Mouse (Mus musculus) forebrain, embryonic 13.5 days (tissue): Measurements from ENCODE around the gene Map6. TPM values are rescaled to one million over a fixed set of nuclear protein-coding genes. Genes with fewer than 3 reads are reported as not detected.
"Not testable (repeated sequence)": the region's sequence is repeated elsewhere in the genome, so short reads cannot be mapped to it uniquely, and the experiment has no call there.

ENCODE experiments used
- ATAC-seq: fragments of 200-750 bp; cut with Nextera tagmentation; 2 replicates; pipeline ENCODE4 v1.8.0; 2017
- H3K27ac ChIP-seq: fragments of 300-500 bp; sonication (generic); 2 replicates; pipeline ENCODE4 v1.5.1; 2015; ENCODE audit warnings: inconsistent platforms, mild to moderate bottlenecking, moderate library complexity
- H3K27me3 ChIP-seq: fragments of 300-500 bp; sonication (generic); 2 replicates; pipeline ENCODE4 v1.6.1; 2015; ENCODE audit warnings: mild to moderate bottlenecking, inconsistent platforms
- H3K36me3 ChIP-seq: fragments of 300-500 bp; sonication (generic); 2 replicates; pipeline ENCODE4 v1.6.1; 2015; ENCODE audit warnings: mild to moderate bottlenecking, inconsistent platforms; ENCODE audit not compliant: poor library complexity, severe bottlenecking
- H3K4me1 ChIP-seq: fragments of 300-500 bp; sonication (generic); 2 replicates; pipeline ENCODE4 v1.6.1; 2015; ENCODE audit warnings: inconsistent platforms
- H3K4me2 ChIP-seq: fragments of 300-500 bp; sonication (generic); 2 replicates; pipeline ENCODE4 v1.6.1; 2015; ENCODE audit warnings: inconsistent platforms, mild to moderate bottlenecking, moderate library complexity
- H3K4me3 ChIP-seq: fragments of 300-500 bp; sonication (generic); 2 replicates; pipeline ENCODE4 v1.5.1; 2015; ENCODE audit warnings: mild to moderate bottlenecking, inconsistent platforms
- H3K9ac ChIP-seq: fragments of 300-500 bp; sonication (generic); 2 replicates; pipeline ENCODE4 v1.6.1; 2015; ENCODE audit warnings: mild to moderate bottlenecking, inconsistent platforms
- H3K9me3 ChIP-seq: fragments of 300-500 bp; sonication (generic); replicated peaks from 2 replicates; pipeline ENCODE4 v1.6.1; 2016; ENCODE audit warnings: inconsistent platforms
- WGBS: fragments of 180-500 bp; shearing (Covaris S2); methylation state at CpG from one replicate; pipeline ENCODE4 v1.1.7; 2015; 5-methylcytosine and 5-hydroxymethylcytosine counted together
- polyA plus RNA-seq: library from polyadenylated mRNA; unstranded; fragments of >200 nt; fragmentation: Nextera tagmentation; extraction: Ambion mirVana; gene quantifications from 2 replicates; pipeline ENCODE4 v1.2.1, GENCODE M21; 2015

Map6 gene
- polyA plus RNA-seq, 1 experiment from 2014 or later = 46.9 TPM

DNA sequence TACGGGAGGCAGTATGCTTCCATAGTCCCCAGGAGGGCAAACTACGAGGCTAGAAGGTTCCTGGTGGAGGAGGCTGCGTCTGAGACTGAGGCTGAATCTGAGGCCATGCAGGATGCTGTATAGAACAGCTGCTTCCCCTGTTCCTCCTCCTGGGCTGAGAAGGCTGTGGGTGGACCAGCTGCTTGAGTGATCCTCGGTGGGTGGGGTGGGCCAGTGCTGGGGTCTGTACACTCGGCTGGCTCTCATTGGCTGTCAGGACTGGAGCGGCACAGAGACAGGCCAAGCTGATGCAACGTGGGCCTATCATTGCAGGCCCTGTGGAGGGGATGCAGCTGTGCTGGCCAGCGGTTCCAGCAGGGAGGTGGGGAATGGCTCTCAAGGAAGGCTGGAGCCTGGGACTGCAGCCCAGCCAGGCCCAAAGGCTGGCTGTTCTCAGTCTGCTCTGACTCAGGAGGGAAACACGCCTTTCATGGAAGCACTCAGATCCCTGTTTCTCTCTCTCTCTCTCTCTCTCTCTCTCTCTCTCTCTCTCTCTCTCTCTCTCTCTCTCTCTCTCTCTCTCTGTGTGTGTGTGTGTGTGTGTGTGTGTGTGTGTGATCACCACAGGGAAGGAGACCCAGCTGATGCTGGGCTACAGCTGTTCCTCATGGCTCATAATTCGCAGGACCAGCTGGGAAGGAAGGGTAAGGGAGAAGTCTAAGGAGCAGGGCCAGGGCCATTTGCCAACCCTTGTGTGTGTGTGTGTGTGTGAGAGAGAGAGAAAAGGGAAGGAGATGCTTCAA, 93.0 kb downstream of the Map6 start:
- peak; percentile 96 for ATAC-seq
- Histone ChIP-seq H3K4me3 (no peak overlapping the region), H3K9ac (peak overlapping the region; percentile 47), H3K4me1 (peaks cover 50% of the 10 kb centered on the region), H3K4me2 (peak overlapping the region; percentile 17; the same call in 1 of the 2 replicates), H3K9me3 (no peaks in the 10 kb centered on the region), H3K27ac (peak overlapping the region; percentile 95), H3K27me3 (no peaks in the 10 kb centered on the region), H3K36me3 (no peaks in the 10 kb centered on the region)
- WGBS = 10% methylated on average over 10 of the region's 10 CpGs

DNA sequence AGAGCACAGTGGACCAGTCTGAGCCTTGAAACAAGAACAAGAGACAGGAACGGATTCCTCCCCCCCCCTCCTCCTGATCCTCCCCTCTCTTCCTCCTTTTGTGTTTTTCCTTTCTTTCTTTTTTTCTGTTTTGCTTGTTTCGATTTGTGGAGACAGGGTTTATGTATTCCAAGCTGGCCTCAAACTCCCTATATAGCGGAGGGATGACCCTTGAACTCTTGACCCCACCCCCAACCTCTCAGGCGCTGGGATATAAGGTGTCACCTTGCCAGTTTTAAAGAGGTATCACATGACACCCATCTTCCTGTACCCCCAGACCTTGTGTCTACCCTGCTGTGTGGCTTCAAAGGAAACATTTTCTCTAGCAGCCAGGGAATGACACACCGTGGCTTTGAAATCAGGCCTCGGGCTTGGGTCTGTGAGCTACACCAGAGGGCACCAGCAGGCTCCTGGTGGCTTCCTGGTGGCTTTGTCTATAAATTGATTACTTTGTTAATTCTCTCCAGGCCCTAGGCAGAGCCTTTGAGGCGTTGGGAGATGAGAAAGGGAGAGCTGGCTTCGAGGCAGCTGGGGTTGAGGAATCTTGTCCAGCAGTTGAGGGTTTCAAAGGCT, 93.7 kb downstream of the Map6 start:
- H3K9ac ChIP-seq = peak overlapping the region; percentile 34; the same call in 1 of the 2 replicates
- H3K9me3 ChIP-seq = no peaks in the 10 kb centered on the region
- peak overlapping the region; percentile 95 for H3K27ac ChIP-seq
- WGBS = 26% methylated on average over 8 of the region's 8 CpGs
- 0 out of 2 replicates have a peak overlapping the region, but pooled peaks have one; percentile 17 for H3K4me2 ChIP-seq
- peaks cover 43% of the 10 kb centered on the region for H3K4me1 ChIP-seq
- H3K36me3 ChIP-seq = no peaks in the 10 kb centered on the region
- H3K4me3 ChIP-seq = no peak overlapping the region
- H3K27me3 ChIP-seq = no peaks in the 10 kb centered on the region
- ATAC-seq = no peak

- no peak for ATAC-seq
- H3K27ac ChIP-seq = no peak overlapping the region
- no peak overlapping the region for H3K4me3 ChIP-seq
- WGBS = 87% methylated on average over 2 of the region's 2 CpGs
- no peak overlapping the region for H3K4me2 ChIP-seq
- H3K27me3 ChIP-seq = no peaks in the 10 kb centered on the region
- H3K9ac ChIP-seq = no peak overlapping the region
- H3K4me1 ChIP-seq = peaks cover 31% of the 10 kb centered on the region
- H3K9me3 ChIP-seq = no peaks in the 10 kb centered on the region
- no peaks in the 10 kb centered on the region for H3K36me3 ChIP-seq
Measured at GRCm38 (mm10) chr7:99362137-99362536, 94.9 kb downstream of the Map6 start.

DNA sequence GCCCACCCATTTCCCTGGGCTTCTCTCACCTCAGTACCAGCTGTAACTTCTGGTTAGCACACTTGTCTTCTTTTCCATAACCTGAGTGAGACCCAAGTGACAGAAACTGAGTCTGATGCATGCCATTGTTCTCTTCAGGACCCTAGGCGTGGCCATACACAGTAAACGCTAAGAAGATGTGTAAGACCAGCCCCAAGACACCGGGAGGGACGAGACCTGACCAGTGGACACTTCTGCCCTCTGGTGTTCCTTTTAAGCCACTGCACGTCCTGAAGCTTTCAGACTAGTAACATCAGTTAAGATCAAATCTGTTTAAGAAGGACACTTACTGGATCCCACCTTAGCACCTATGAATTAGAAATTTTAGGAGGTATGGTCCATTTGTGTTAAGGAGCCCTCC, 97.8 kb downstream of the Map6 start:
- H3K27ac ChIP-seq = no peak overlapping the region
- 0 out of 2 replicates have a peak overlapping the region, but pooled peaks have one; percentile 4 for H3K4me2 ChIP-seq
- no peak overlapping the region for H3K4me3 ChIP-seq
- WGBS = 0% methylated on average over 5 of the region's 5 CpGs
- peak; percentile 44 for ATAC-seq
- no peaks in the 10 kb centered on the region for H3K9me3 ChIP-seq
- H3K27me3 ChIP-seq = no peaks in the 10 kb centered on the region
- H3K4me1 ChIP-seq = peaks cover 20% of the 10 kb centered on the region
- no peak overlapping the region for H3K9ac ChIP-seq
- no peaks in the 10 kb centered on the region for H3K36me3 ChIP-seq

DNA sequence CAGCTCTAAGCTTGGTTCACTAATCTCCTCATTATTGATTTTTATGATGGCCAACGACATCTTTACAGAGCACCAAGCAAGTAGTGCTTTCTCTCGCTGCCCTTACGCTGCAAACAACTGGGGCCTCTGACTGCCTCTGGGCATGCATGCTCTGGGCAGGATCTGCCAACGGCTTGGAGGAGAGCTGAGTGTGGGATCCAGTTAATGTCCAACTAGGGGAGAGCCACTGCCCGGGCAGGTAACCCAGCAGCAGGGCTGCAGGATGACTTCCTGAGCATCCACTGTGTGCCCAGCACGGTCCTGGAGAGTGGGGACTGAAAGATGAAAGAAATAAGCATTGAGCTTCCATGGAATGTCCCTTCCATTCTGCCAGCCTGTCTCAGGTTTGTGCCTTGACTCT, 99.5 kb downstream of the Map6 start:
- ATAC-seq = no peak
- H3K9me3 ChIP-seq = no peaks in the 10 kb centered on the region
- H3K4me2 ChIP-seq = no peak overlapping the region
- no peaks in the 10 kb centered on the region for H3K36me3 ChIP-seq
- no peaks in the 10 kb centered on the region for H3K27me3 ChIP-seq
- 82% methylated on average over 6 of the region's 6 CpGs for WGBS
- H3K4me3 ChIP-seq = no peak overlapping the region
- H3K9ac ChIP-seq = no peak overlapping the region; the same call in 1 of the 2 replicates
- peaks cover 8% of the 10 kb centered on the region for H3K4me1 ChIP-seq
- H3K27ac ChIP-seq = no peak overlapping the region

- H3K27ac ChIP-seq, H3K4me3 ChIP-seq, H3K4me2 ChIP-seq, H3K4me1 ChIP-seq, H3K36me3 ChIP-seq, H3K27me3 ChIP-seq, H3K9me3 ChIP-seq, H3K9ac ChIP-seq: not testable (repeated sequence)
- ATAC-seq = peak; percentile 31; the same call in 1 of the 2 replicates
- 42% methylated on average over 2 of the region's 3 CpGs for WGBS
Measured at GRCm38 (mm10) chr7:99374325-99374724, 107.1 kb downstream of the Map6 start.

DNA sequence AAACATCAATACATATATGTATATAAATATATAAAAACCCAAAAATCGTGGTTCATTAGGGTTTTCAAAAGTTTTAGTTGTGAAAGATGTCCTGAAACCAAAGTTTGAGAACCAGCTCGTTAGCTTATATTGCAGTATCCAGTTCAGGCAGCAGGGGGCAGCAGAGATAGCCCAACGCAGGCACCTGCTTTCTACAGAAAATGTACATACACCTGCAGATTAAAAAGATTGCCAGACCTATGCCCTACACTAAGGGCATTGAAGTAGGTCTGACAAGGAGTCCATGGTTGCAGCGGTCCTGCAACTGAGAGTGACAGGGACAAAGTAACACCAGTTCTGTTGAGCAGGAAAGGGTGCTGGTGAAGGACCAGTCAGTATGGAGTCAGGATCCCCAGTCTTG, 108.2 kb downstream of the Map6 start:
- Histone ChIP-seq H3K36me3 (no peaks in the 10 kb centered on the region), H3K4me2 (no peak overlapping the region), H3K4me3 (no peak overlapping the region), H3K9me3 (no peaks in the 10 kb centered on the region), H3K9ac (no peak overlapping the region), H3K27me3 (no peaks in the 10 kb centered on the region), H3K27ac (no peak overlapping the region), H3K4me1 (peaks cover 5% of the 10 kb centered on the region)
- WGBS = 6% methylated on average over 4 of the region's 4 CpGs
- peak; percentile 14; the same call in 1 of the 2 replicates for ATAC-seq

DNA sequence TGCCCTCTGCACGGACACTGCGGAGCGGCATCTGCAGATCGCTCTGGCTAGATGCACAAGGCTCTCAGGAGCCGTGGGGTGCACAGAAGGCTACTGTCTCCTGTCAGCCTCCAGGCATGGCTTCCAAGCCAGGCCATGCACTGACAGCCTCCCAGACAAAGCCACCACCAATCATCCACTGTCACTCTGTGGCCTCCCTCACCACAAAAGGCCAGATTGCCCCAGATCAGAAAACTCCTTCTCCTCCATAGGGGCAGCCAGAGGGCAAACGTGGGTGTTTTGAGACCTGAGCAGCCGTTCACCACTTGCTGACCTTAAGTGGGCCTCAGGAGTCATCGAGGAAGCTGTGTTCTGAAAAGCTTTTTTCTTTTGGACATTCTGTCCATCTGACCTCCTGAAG, 111.6 kb downstream of the Map6 start:
- ATAC-seq = no peak
- 86% methylated on average over 8 of the region's 8 CpGs for WGBS
- Histone ChIP-seq H3K9me3 (no peaks in the 10 kb centered on the region), H3K9ac (no peak overlapping the region), H3K4me3 (no peak overlapping the region), H3K36me3 (no peaks in the 10 kb centered on the region), H3K4me2 (no peak overlapping the region), H3K27me3 (0 out of 2 replicates have a peak, but pooled peaks cover 9% of the 10 kb centered on the region), H3K4me1 (peaks cover 26% of the 10 kb centered on the region), H3K27ac (no peak overlapping the region)

GRCm38 (mm10) chr7:99380491-99381213, 113.4 kb downstream of the Map6 start:
- Histone ChIP-seq H3K9ac (peak overlapping the region; percentile 87), H3K27ac (peak overlapping the region; percentile 98), H3K27me3 (0 out of 2 replicates have a peak, but pooled peaks cover 9% of the 10 kb centered on the region), H3K4me1 (peaks cover 43% of the 10 kb centered on the region), H3K4me2 (peak overlapping the region; percentile 79), H3K9me3 (no peaks in the 10 kb centered on the region), H3K4me3 (peak overlapping the region; percentile 69), H3K36me3 (no peaks in the 10 kb centered on the region)
- WGBS = under 1% methylated on average over 24 of the region's 24 CpGs
- peak; percentile 75 for ATAC-seq

DNA sequence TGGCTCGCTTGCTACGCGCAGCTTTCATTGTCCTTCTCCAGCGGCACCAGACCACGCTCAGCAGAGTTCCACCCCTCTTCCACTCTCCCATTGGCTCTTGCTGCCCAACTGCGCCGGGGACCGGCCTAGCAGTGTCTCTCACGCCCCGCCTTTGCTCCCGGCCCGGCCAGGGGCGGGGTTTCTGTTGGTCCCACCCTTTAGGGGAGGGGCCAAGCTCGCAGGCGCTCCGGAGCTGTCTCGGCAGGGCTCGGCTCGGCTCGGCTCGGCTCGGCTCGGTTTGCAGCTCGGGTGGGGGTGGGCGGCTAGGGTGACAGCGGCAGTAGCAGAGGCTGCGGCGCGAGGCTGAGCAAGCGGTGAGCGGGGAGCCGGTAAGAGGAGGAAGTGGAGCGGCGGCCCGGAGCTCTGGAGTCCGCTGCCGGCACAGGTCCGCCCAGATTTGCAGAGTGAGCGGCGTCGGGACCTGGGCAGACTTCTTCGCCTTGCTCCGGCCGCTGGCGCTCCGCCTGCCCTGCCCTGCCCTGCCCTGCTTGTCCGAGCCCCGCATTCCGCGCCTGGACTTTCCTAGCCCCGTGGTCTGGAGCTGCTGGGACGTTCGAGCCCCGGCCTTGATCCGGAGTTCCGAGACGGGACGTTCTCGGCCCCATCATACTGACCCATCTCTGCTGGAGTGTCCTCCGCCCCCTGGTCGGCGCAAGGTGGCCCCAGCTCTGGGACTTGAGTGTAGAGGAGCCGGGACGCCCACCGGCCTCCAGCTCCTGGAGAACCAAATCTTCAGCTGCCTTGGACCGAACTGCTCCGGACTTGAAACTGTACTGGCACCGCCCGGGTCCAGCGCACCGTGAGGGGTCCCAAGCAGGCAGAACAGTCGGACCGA, 114.2 kb downstream of the Map6 start, which contains the start of gene Gdpd5:
Gene Gdpd5, plus strand, starts transcription at position 201 of the 874 bp plus-strand sequence.
- under 1% methylated on average over 72 of the region's 73 CpGs for WGBS
- no peaks in the 10 kb centered on the region for H3K36me3 ChIP-seq
- H3K4me2 ChIP-seq = peak within 1 kb of the TSS; percentile 79
- H3K4me1 ChIP-seq = peaks cover 48% of the 10 kb centered on the region
- peak within 1 kb of the TSS; percentile 69 for H3K4me3 ChIP-seq
- 0 out of 2 replicates have a peak, but pooled peaks cover 9% of the 10 kb centered on the region for H3K27me3 ChIP-seq
- ATAC-seq = peak; percentile 96
- H3K27ac ChIP-seq = peak within 1 kb of the TSS; percentile 98
- peak within 1 kb of the TSS; percentile 87 for H3K9ac ChIP-seq
- no peaks in the 10 kb centered on the region for H3K9me3 ChIP-seq
